Mouse (Mus musculus): ENCODE measurements around the gene Scgb1a1. TPM values are rescaled to one million over a fixed set of nuclear protein-coding genes. Genes with fewer than 3 reads are reported as not detected.
A peak's percentile ranks its signal among the peaks of the same experiment; 100 is the strongest.

The Scgb1a1 gene
- polyA plus RNA-seq, 1 experiment from 2014 or later = not detected

DNA sequence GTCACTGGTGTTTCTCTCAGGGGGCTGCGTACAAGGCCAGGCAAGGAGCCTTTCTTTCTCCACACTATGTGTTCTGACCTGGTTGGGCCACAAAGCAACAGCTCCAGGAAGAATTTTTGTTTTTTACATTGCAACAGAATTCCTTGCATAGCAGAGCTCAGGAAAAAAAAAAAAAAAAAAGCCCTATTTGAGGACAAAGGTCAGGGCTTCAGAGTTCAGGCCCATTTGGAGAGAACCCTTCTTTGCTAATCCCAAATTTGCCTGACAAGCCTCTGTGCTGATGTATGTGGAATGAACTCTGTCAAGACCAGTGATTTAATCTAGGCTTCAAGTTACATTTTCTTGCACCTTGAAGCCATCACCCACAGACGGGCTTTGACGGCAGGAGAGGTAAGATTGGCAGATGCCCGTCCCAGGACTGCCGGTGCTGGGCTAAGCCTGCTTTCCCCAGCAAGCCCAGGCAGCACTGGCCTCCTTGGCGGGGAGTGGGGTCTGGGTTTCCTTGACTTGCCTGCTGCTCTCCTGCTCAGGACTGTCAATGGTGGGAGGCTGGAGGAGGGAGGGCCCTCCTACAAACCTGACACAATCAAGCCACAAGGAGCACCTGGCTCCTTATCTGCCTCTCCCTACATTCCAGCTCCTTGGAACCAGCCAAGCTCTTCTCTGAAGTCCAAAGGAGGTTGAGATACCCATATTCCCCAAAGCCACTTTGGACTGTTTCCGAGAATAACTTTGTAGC, 40.4 kb downstream of the Scgb1a1 start:
- H3K4me1 ChIP-seq = peaks cover 69% of the 10 kb centered on the region
- no peak overlapping the region for H3K9ac ChIP-seq
- H3K4me2 ChIP-seq = no peak overlapping the region
- peaks cover 6% of the 10 kb centered on the region for H3K9me3 ChIP-seq (replicated peaks)
- 80% methylated on average over 7 of the region's 7 CpGs for WGBS (ENCODE audit: insufficient replicate concordance)
- no peaks in the 10 kb centered on the region for H3K27me3 ChIP-seq (replicated peaks)
- peaks cover 6% of the 10 kb centered on the region; the same call in 1 of the 2 replicates for H3K36me3 ChIP-seq
- ATAC-seq = no peak
- H3K27ac ChIP-seq = no peak overlapping the region
- H3K4me3 ChIP-seq = no peak overlapping the region

DNA sequence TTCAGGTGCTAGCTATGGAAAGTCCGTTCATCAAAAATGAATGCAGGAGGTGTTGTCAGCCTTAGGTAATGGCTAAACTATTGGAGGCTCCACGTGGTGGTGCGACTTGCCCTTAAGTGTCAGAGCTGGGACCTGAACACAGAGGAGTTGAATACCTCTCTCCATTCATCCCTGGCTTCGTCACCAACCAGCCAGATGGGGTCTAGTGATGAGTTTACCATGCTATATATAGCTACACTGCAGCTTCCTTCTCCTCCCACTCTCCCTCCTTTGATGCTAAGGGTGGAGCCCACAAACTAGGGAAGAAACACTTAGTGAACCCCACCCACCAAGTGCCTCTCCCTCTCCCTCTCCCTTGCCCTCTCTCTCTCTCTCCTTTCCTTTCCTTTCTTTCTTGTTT, 43.5 kb downstream of the Scgb1a1 start:
- WGBS (ENCODE audit: insufficient replicate concordance) = 42% methylated on average over 4 of the region's 4 CpGs
- H3K4me2 ChIP-seq = peak overlapping the region; percentile 31
- no peak overlapping the region for H3K4me3 ChIP-seq
- no peak overlapping the region for H3K9ac ChIP-seq
- H3K9me3 ChIP-seq (replicated peaks) = peaks cover 4% of the 10 kb centered on the region
- peaks cover 53% of the 10 kb centered on the region for H3K4me1 ChIP-seq
- no peaks in the 10 kb centered on the region for H3K27me3 ChIP-seq (replicated peaks)
- no peak overlapping the region for H3K27ac ChIP-seq
- peak; percentile 87 for ATAC-seq
- peaks cover 3% of the 10 kb centered on the region; the same call in 1 of the 2 replicates for H3K36me3 ChIP-seq

DNA sequence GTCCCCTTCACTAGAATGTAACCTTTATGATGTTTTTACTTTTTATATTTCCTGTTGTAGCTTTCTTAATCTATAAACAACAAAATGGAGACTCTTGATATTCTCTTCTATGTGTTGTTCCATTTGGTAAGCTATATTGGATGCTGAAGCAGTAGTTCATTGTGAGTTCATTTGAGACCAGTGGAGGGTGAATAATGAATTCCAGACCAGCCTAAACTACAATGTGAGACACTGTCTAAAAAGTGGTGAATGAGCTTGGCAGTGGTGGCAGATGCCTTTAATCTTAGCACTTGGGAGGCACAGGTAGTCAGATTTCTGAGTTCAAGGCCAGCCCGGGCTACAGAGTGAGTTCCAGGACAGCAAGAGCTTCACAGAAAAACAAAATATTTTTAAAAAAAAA, 44.6 kb downstream of the Scgb1a1 start:
- H3K9me3 ChIP-seq (replicated peaks) = no peaks in the 10 kb centered on the region
- no peaks in the 10 kb centered on the region for H3K27me3 ChIP-seq (replicated peaks)

GRCm38 (mm10) chr19:9041074-9041473, 46.7 kb downstream of the Scgb1a1 start:
- Histone ChIP-seq H3K27me3 (replicated peaks) (no peaks in the 10 kb centered on the region), H3K9me3 (replicated peaks) (no peaks in the 10 kb centered on the region), H3K4me2 (no peak overlapping the region), H3K4me3 (no peak overlapping the region), H3K9ac (no peak overlapping the region), H3K36me3 (no peaks in the 10 kb centered on the region), H3K4me1 (peaks cover 38% of the 10 kb centered on the region), H3K27ac (no peak overlapping the region)
- no peak for ATAC-seq

More for the DNA sequence above, 44.6 kb downstream of the Scgb1a1 start:
- no peak overlapping the region for H3K4me2 ChIP-seq
- WGBS (ENCODE audit: insufficient replicate concordance) = 88% methylated on average over 1 of the region's 1 CpGs
- no peak for ATAC-seq
- no peak overlapping the region for H3K9ac ChIP-seq
- peaks cover 51% of the 10 kb centered on the region for H3K4me1 ChIP-seq
- no peak overlapping the region for H3K27ac ChIP-seq
- no peaks in the 10 kb centered on the region for H3K36me3 ChIP-seq
- no peak overlapping the region for H3K4me3 ChIP-seq

DNA sequence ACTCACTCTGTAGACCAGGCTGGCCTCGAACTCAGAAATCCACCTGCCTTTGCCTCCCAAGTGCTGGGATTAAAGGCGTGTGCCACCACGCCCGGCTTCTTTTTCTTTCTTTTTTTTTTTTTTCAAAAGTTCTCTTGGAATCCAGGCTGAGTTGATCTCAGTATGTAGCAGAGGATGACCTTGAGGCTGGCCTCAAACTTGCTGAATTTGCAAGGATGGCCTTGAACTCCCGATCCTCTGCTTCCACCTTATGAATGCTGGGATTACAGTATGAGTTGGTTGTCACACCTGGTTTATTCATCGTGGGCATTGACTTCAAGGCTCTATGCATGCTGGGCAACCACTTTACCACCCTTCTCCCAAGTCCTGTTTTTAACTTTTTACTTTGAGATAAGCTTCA, 47.1 kb downstream of the Scgb1a1 start:
- no peaks in the 10 kb centered on the region for H3K27me3 ChIP-seq (replicated peaks)
- H3K9ac ChIP-seq = no peak overlapping the region
- 77% methylated on average over 6 of the region's 6 CpGs for WGBS (ENCODE audit: insufficient replicate concordance)
- H3K4me2 ChIP-seq = no peak overlapping the region
- no peak overlapping the region for H3K27ac ChIP-seq
- ATAC-seq = no peak
- H3K9me3 ChIP-seq (replicated peaks) = no peaks in the 10 kb centered on the region
- H3K36me3 ChIP-seq = no peaks in the 10 kb centered on the region
- H3K4me1 ChIP-seq = peaks cover 37% of the 10 kb centered on the region
- H3K4me3 ChIP-seq = no peak overlapping the region

GRCm38 (mm10) chr19:9039928-9040327, 47.8 kb downstream of the Scgb1a1 start:
- no peak for ATAC-seq
- Histone ChIP-seq H3K9ac (no peak overlapping the region), H3K4me1 (peaks cover 30% of the 10 kb centered on the region), H3K27me3 (replicated peaks) (no peaks in the 10 kb centered on the region), H3K4me2 (no peak overlapping the region), H3K9me3 (replicated peaks) (no peaks in the 10 kb centered on the region), H3K4me3 (no peak overlapping the region), H3K36me3 (no peaks in the 10 kb centered on the region), H3K27ac (no peak overlapping the region)
- WGBS (ENCODE audit: insufficient replicate concordance) = 58% methylated on average over 7 of the region's 7 CpGs

DNA sequence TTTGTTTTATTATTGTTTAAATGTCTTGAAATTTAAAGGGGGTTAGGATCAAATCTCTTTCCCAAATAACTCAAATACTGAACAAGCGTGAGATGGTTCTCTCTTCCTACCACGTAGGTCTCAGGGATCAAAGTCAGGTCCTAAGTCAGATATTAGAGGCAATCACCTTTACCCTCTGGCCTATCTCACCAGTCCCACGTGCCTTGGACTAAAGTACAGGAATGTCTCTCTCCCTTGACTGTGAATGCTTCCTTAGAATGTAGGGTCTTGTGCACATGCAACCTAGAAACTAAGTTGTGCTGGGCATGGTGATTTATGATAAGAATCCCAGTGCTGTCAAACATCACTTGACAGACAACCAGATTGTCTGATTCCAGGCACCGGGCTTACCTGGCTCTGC, 48.5 kb downstream of the Scgb1a1 start:
- no peak for ATAC-seq
- no peaks in the 10 kb centered on the region for H3K27me3 ChIP-seq (replicated peaks)
- H3K36me3 ChIP-seq = no peaks in the 10 kb centered on the region
- peaks cover 28% of the 10 kb centered on the region for H3K4me1 ChIP-seq
- no peak overlapping the region for H3K4me3 ChIP-seq
- H3K9me3 ChIP-seq (replicated peaks) = no peaks in the 10 kb centered on the region
- no peak overlapping the region for H3K4me2 ChIP-seq
- H3K9ac ChIP-seq = no peak overlapping the region
- no peak overlapping the region for H3K27ac ChIP-seq
- WGBS (ENCODE audit: insufficient replicate concordance) = 62% methylated on average over 4 of the region's 4 CpGs

GRCm38 (mm10) chr19:9038136-9038535, 49.6 kb downstream of the Scgb1a1 start:
- 34% methylated on average over 3 of the region's 3 CpGs for WGBS (ENCODE audit: insufficient replicate concordance)
- no peak overlapping the region for H3K4me3 ChIP-seq

GRCm38 (mm10) chr19:9035101-9035500, 52.7 kb downstream of the Scgb1a1 start:
- Histone ChIP-seq H3K4me2 (no peak overlapping the region), H3K9me3 (replicated peaks) (no peaks in the 10 kb centered on the region), H3K4me3 (no peak overlapping the region), H3K27ac (no peak overlapping the region), H3K9ac (no peak overlapping the region), H3K36me3 (no peaks in the 10 kb centered on the region), H3K27me3 (replicated peaks) (no peaks in the 10 kb centered on the region), H3K4me1 (peaks cover 32% of the 10 kb centered on the region)
- WGBS (ENCODE audit: insufficient replicate concordance) = 64% methylated on average over 3 of the region's 3 CpGs
- ATAC-seq = no peak

More at GRCm38 (mm10) chr19:9038136-9038535, 49.6 kb downstream of the Scgb1a1 start:
- Histone ChIP-seq H3K9me3 (replicated peaks) (no peaks in the 10 kb centered on the region), H3K27ac (no peak overlapping the region), H3K4me2 (no peak overlapping the region), H3K9ac (no peak overlapping the region), H3K4me1 (peaks cover 30% of the 10 kb centered on the region), H3K27me3 (replicated peaks) (no peaks in the 10 kb centered on the region), H3K36me3 (no peaks in the 10 kb centered on the region)
- ATAC-seq = no peak

- Histone ChIP-seq H3K4me2 (no peak overlapping the region), H3K27me3 (replicated peaks) (no peaks in the 10 kb centered on the region), H3K36me3 (no peaks in the 10 kb centered on the region), H3K9ac (no peak overlapping the region), H3K27ac (no peak overlapping the region), H3K4me1 (peaks cover 26% of the 10 kb centered on the region), H3K9me3 (replicated peaks) (no peaks in the 10 kb centered on the region), H3K4me3 (no peak overlapping the region)
- ATAC-seq = no peak
- WGBS (ENCODE audit: insufficient replicate concordance) = 60% methylated on average over 3 of the region's 3 CpGs
These were observed 53.3 kb downstream of the Scgb1a1 start for GRCm38 (mm10) chr19:9034480-9034879.

Other genes with a start within 250 kb of the Scgb1a1 start
- 0.62 and 0.65 TPM in 2 replicates for gene Gng3, start 248.8 kb downstream of the Scgb1a1 start, polyA plus RNA-seq (2016; fragmentation: Nextera tagmentation; extraction: Ambion mirVana)
- 0.11 TPM in 1 of 2 replicates, not detected in the other for gene Lrrn4cl, start 237.2 kb downstream of the Scgb1a1 start, polyA plus RNA-seq (2016; fragmentation: Nextera tagmentation; extraction: Ambion mirVana)
- 133 and 135 TPM in 2 replicates for gene Ubxn1, start 216.5 kb downstream of the Scgb1a1 start, polyA plus RNA-seq (2016; fragmentation: Nextera tagmentation; extraction: Ambion mirVana)
- gene Uqcc3, start 207.0 kb downstream of the Scgb1a1 start, polyA plus RNA-seq (2016; fragmentation: Nextera tagmentation; extraction: Ambion mirVana) = 40.6 and 43.4 TPM in 2 replicates
- gene Lbhd1, start 204.2 kb downstream of the Scgb1a1 start, polyA plus RNA-seq (2016; fragmentation: Nextera tagmentation; extraction: Ambion mirVana) = 76.1 and 80.4 TPM in 2 replicates
- gene Gm49403, start 204.0 kb downstream of the Scgb1a1 start, polyA plus RNA-seq (2016; fragmentation: Nextera tagmentation; extraction: Ambion mirVana) = not detected in 2 replicates
- gene 1810009A15Rik, start 199.1 kb downstream of the Scgb1a1 start, polyA plus RNA-seq (2016; fragmentation: Nextera tagmentation; extraction: Ambion mirVana) = 107 and 111 TPM in 2 replicates
- not detected in 2 replicates for gene Gm49416, start 199.0 kb downstream of the Scgb1a1 start, polyA plus RNA-seq (2016; fragmentation: Nextera tagmentation; extraction: Ambion mirVana)
- gene Ints5, start 195.0 kb downstream of the Scgb1a1 start, polyA plus RNA-seq (2016; fragmentation: Nextera tagmentation; extraction: Ambion mirVana) = 39.9 and 40.8 TPM in 2 replicates
- 61.9 TPM in 2 replicates for gene Ganab, start 189.9 kb downstream of the Scgb1a1 start, polyA plus RNA-seq (2016; fragmentation: Nextera tagmentation; extraction: Ambion mirVana)
- gene B3gat3, start 167.6 kb downstream of the Scgb1a1 start, polyA plus RNA-seq (2016; fragmentation: Nextera tagmentation; extraction: Ambion mirVana) = 28.4 and 31.7 TPM in 2 replicates
- 3.0 and 3.4 TPM in 2 replicates for gene Rom1, start 158.6 kb downstream of the Scgb1a1 start, polyA plus RNA-seq (2016; fragmentation: Nextera tagmentation; extraction: Ambion mirVana)
- 21.3 and 23.0 TPM in 2 replicates for gene Eml3, start 158.4 kb downstream of the Scgb1a1 start, polyA plus RNA-seq (2016; fragmentation: Nextera tagmentation; extraction: Ambion mirVana)
- 138 and 140 TPM in 2 replicates for gene Mta2, start 146.1 kb downstream of the Scgb1a1 start, polyA plus RNA-seq (2016; fragmentation: Nextera tagmentation; extraction: Ambion mirVana)
- gene Tut1, start 134.1 kb downstream of the Scgb1a1 start, polyA plus RNA-seq (2016; fragmentation: Nextera tagmentation; extraction: Ambion mirVana) = 26.0 and 27.7 TPM in 2 replicates
- gene Eef1g, start 120.9 kb downstream of the Scgb1a1 start, polyA plus RNA-seq (2016; fragmentation: Nextera tagmentation; extraction: Ambion mirVana) = 358 and 366 TPM in 2 replicates
- gene Ahnak, start 98.7 kb downstream of the Scgb1a1 start, polyA plus RNA-seq (2016; fragmentation: Nextera tagmentation; extraction: Ambion mirVana) = 1.8 and 2.0 TPM in 2 replicates
- gene Asrgl1, start 47.7 kb upstream of the Scgb1a1 start, polyA plus RNA-seq (2016; fragmentation: Nextera tagmentation; extraction: Ambion mirVana) = 13.2 and 13.6 TPM in 2 replicates